Mouse (Mus musculus) liver, embryonic 13.5 days (tissue): ENCODE measurements at regions not wholly inside any gene's neighbourhood (a gene's known extent, or its start where the extent isn't known, plus 50 kb on each side); places are given as distances from the start of the nearest gene placed in this dataset.

ENCODE experiments used
- ATAC-seq: fragments of 200-750 bp; cut with Nextera tagmentation; 2 replicates; pipeline ENCODE4 v1.8.0; 2017; ENCODE audit warnings: low read depth, mild to moderate bottlenecking, moderate number of reproducible peaks, moderate library complexity
- DNase-seq: peaks from one replicate; pipeline ENCODE4 v3.0.0; 2022
- H3K27ac ChIP-seq: fragments of 300-500 bp; sonication (generic); 2 replicates; pipeline ENCODE4 v1.5.1; 2015; ENCODE audit warnings: moderate library complexity, mild to moderate bottlenecking, inconsistent platforms
- H3K27me3 ChIP-seq: fragments of 300-500 bp; sonication (generic); 2 replicates; pipeline ENCODE4 v1.6.1; 2015; ENCODE audit warnings: mild to moderate bottlenecking, inconsistent platforms
- H3K36me3 ChIP-seq: fragments of 300-500 bp; sonication (generic); 2 replicates; pipeline ENCODE4 v1.6.1; 2015; ENCODE audit warnings: mild to moderate bottlenecking, inconsistent platforms
- H3K4me1 ChIP-seq: fragments of 300-500 bp; sonication (generic); replicated peaks from 2 replicates; pipeline ENCODE4 v1.6.1; 2015; ENCODE audit warnings: inconsistent platforms
- H3K4me2 ChIP-seq: fragments of 300-500 bp; sonication (generic); 2 replicates; pipeline ENCODE4 v1.6.1; 2015; ENCODE audit warnings: inconsistent platforms, mild to moderate bottlenecking, moderate library complexity
- H3K4me3 ChIP-seq: fragments of 300-500 bp; sonication (generic); replicated peaks from 2 replicates; pipeline ENCODE4 v1.5.1; 2015; ENCODE audit warnings: mild to moderate bottlenecking, inconsistent platforms
- H3K9ac ChIP-seq: fragments of 300-500 bp; sonication (generic); 2 replicates; pipeline ENCODE4 v1.6.1; 2015; ENCODE audit warnings: mild to moderate bottlenecking, inconsistent platforms
- H3K9me3 ChIP-seq: fragments of 300-500 bp; sonication (generic); replicated peaks from 2 replicates; pipeline ENCODE4 v1.6.1; 2016; ENCODE audit warnings: inconsistent platforms
- WGBS: fragments of 180-500 bp; shearing (Covaris S2); methylation state at CpG from one replicate; pipeline ENCODE4 v1.1.7; 2015; ENCODE audit not compliant: insufficient replicate concordance; 5-methylcytosine and 5-hydroxymethylcytosine counted together

DNA sequence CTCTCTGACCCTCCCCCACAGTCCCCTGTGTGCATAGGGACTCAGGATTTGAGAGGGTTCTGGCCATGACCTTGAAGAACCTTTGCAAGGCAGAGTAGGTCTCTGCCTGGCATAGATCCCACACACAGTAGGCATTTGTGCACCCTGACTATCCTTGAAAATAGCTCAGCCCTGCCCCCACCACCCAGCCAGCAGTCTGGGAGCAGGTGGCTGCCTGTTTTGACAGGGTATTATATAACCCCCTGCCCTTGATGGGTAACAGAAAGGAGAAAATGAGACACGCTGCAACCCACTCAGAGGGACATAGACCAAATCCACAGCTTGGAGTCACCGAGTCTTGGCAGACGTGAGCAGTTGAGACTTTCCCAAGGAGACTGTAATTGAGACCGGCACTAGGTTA, 58.9 kb upstream of the Zfp536 start:
- no peaks in the 10 kb centered on the region for H3K4me1 ChIP-seq
- no peaks in the 10 kb centered on the region for H3K27me3 ChIP-seq
- ATAC-seq (no peak), DNase-seq (no peak)
- no peaks in the 10 kb centered on the region for H3K36me3 ChIP-seq
- no peak overlapping the region for H3K4me2 ChIP-seq
- no peak overlapping the region for H3K4me3 ChIP-seq
- WGBS = 62% methylated on average over 4 of the region's 4 CpGs
- no peak overlapping the region for H3K27ac ChIP-seq
- H3K9me3 ChIP-seq = no peaks in the 10 kb centered on the region
- H3K9ac ChIP-seq = no peak overlapping the region

DNA sequence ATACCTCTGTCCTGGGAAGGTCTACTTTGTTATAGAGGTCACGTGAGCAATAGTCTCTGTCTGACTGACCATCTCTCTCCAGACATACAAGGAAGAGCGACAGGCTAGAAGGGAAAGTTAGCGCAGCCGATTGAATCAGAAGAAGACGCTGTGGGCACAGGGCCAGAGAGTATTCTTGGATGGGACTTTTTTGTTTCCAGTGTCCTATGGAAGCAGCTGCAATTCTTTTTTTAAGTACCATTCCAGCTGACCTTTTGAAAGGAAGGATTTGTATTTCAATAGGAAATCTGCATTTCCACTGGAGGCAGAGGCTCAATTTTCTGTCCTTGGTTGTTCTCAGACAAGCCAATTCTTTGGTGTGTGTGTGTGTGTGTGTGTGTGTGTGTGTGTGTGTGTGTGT, 52.3 kb upstream of the Zfp536 start:
- Histone ChIP-seq H3K4me1 (peaks cover 3% of the 10 kb centered on the region; the same call in 1 of the 2 replicates), H3K4me3 (no peak overlapping the region), H3K27me3 (no peaks in the 10 kb centered on the region), H3K4me2 (no peak overlapping the region), H3K9ac (no peak overlapping the region), H3K27ac (no peak overlapping the region), H3K9me3 (no peaks in the 10 kb centered on the region), H3K36me3 (no peaks in the 10 kb centered on the region)
- ATAC-seq (no peak), DNase-seq (no peak)
- WGBS = 73% methylated on average over 5 of the region's 5 CpGs
